Mouse (Mus musculus) liver, postnatal 0 days (tissue): ENCODE data around the gene Rps27l. TPM values are rescaled to one million over a fixed set of nuclear protein-coding genes. Genes with fewer than 3 reads are reported as not detected.

Source experiments
- ATAC-seq: fragments of 200-750 bp; cut with Nextera tagmentation; 2 replicates; pipeline ENCODE4 v1.8.0; 2017; ENCODE audit warnings: mild to moderate bottlenecking, moderate library complexity
- DNase-seq: peaks from one replicate; pipeline ENCODE4 v3.0.0-alpha.2; 2016
- H3K27ac ChIP-seq: fragments of 300-500 bp; sonication (generic); 2 replicates; pipeline ENCODE4 v1.5.1; 2014; ENCODE audit warnings: antibody characterized with exemption, moderate library complexity, mild to moderate bottlenecking, low read depth
- H3K27me3 ChIP-seq: fragments of 300-500 bp; sonication (generic); 2 replicates; pipeline ENCODE4 v1.6.1; 2014; ENCODE audit warnings: low read length, control low read depth, mixed read lengths; ENCODE audit not compliant: insufficient read depth
- H3K36me3 ChIP-seq: fragments of 300-500 bp; sonication (generic); replicated peaks from 2 replicates; pipeline ENCODE4 v1.6.1; 2014; ENCODE audit warnings: mild to moderate bottlenecking, control low read depth, low read length, moderate library complexity, mixed read lengths; ENCODE audit not compliant: insufficient read depth
- H3K4me1 ChIP-seq: fragments of 300-500 bp; sonication (generic); 2 replicates; pipeline ENCODE4 v1.6.1; 2014; ENCODE audit warnings: antibody characterized with exemption, mild to moderate bottlenecking, control low read depth; ENCODE audit not compliant: insufficient read depth
- H3K4me2 ChIP-seq: fragments of 300-500 bp; sonication (generic); 2 replicates; pipeline ENCODE4 v1.6.1; 2014; ENCODE audit warnings: low read depth, mild to moderate bottlenecking, low read length, moderate library complexity, mixed read lengths
- H3K4me3 ChIP-seq: fragments of 300-500 bp; sonication (generic); 2 replicates; pipeline ENCODE4 v1.5.1; 2014; ENCODE audit warnings: low read depth, low read length
- H3K9ac ChIP-seq: fragments of 300-500 bp; sonication (generic); replicated peaks from 2 replicates; pipeline ENCODE4 v1.6.1; 2014; ENCODE audit warnings: mild to moderate bottlenecking, moderate library complexity
- H3K9me3 ChIP-seq: fragments of 300-500 bp; sonication (generic); 2 replicates; pipeline ENCODE4 v1.6.1; 2016; ENCODE audit warnings: mild to moderate bottlenecking, control low read depth, low read length, mixed read lengths
- CTCF ChIP-seq: sonication (generic); IDR thresholded peaks from 2 replicates; pipeline ENCODE4 v1.5.1; 2016; ENCODE audit warnings: antibody characterized with exemption, low read depth
- EP300 ChIP-seq: IDR thresholded peaks from 2 replicates; pipeline ENCODE4 v1.6.1; 2016; ENCODE audit warnings: antibody characterized with exemption, low read depth, mild to moderate bottlenecking
- WGBS: fragments of 180-500 bp; shearing (Covaris S2); extraction: QIAGEN DNeasy Blood & Tissue Kit; methylation state at CpG from one replicate; pipeline ENCODE4 v1.1.7; 2014; ENCODE audit not compliant: insufficient replicate concordance; 5-methylcytosine and 5-hydroxymethylcytosine counted together
- polyA plus RNA-seq: library from polyadenylated mRNA; unstranded; fragments of >200 nt; fragmentation: Nextera tagmentation; extraction: Ambion mirVana; gene quantifications from 2 replicates; pipeline ENCODE4 v1.2.1, GENCODE M21; 2015

The Rps27l gene
- polyA plus RNA-seq, 1 experiment from 2014 or later: 587 TPM

DNA sequence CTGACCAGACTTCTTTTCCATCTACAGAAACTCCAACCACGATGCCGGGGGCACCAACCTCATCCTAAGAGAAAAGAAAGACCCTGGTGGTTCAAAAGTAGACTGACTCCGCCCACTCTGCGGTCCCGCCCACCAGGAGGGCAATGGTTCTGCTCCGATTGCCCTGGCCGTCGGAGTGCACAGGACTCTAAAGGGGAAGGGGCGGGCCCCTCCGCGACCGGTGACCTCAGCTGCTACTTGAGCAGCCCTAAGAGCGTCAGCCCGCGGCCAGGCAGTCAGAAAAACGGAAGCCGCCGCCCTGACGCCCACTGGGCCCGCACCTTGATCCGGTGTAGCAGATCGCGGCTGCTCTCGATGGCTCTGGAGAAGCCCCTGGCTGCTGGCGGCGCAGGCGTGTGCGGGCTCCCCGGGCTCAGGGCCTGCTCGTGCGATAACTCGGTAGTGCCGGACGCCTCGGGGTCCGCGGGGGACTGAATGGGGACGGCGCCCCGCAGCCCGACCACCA lies 28.9 kb downstream of the Rps27l start:
- H3K27ac ChIP-seq: peak overlapping the region; percentile 97
- peak overlapping the region; percentile 89 for H3K4me3 ChIP-seq
- no peaks in the 10 kb centered on the region for H3K9me3 ChIP-seq

DNA sequence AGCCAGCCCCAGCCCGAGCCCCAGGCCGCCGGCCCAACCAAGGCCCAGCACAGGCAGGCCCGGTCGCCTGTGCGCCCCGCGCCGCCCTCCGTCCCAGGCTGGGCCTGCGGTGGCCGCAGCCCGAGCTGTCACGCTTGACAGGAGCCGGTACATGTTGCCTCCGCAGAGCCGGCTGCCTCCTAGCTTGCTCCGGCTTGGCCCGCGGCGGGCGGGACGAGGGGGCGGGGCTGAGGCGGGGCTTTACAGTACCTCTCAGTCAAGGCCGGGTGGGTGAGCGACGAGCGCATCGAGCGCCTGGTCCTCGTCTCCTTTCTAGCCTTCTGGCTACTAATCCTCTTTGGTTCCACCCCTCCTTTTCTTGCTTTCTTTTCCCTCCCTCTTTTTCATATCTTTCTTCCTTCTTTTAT lies 29.4 kb downstream of the Rps27l start, which contains the start of gene Lactb:
Gene Lactb (minus strand): TSS at position 246 of the 407 bp plus-strand sequence.
- H3K27me3 ChIP-seq: no peaks in the 10 kb centered on the region
- peak within 1 kb of the TSS; percentile 89 for H3K4me3 ChIP-seq
- peak; percentile 97 for DNase-seq
- H3K9ac ChIP-seq: peak within 1 kb of the TSS; percentile 83
- H3K4me1 ChIP-seq: peaks cover 7% of the 10 kb centered on the region; the same call in 1 of the 2 replicates
- H3K36me3 ChIP-seq: peaks cover 8% of the 10 kb centered on the region
- ATAC-seq: peak; percentile 98
- H3K9me3 ChIP-seq: no peaks in the 10 kb centered on the region
- TF ChIP-seq CTCF: no peak
- no peak for TF ChIP-seq EP300
- H3K27ac ChIP-seq: peak within 1 kb of the TSS; percentile 97
- 1% methylated on average over 26 of the region's 32 CpGs for WGBS
- peak within 1 kb of the TSS; percentile 97 for H3K4me2 ChIP-seq

More for the DNA sequence above, 28.9 kb downstream of the Rps27l start:
- Histone ChIP-seq H3K4me2 (peak overlapping the region; percentile 97), H3K36me3 (peaks cover 10% of the 10 kb centered on the region), H3K4me1 (peaks cover 7% of the 10 kb centered on the region; the same call in 1 of the 2 replicates), H3K27me3 (no peaks in the 10 kb centered on the region), H3K9ac (peak overlapping the region; percentile 83)
- ATAC-seq (peak; percentile 90), DNase-seq (peak; percentile 89)
- TF ChIP-seq CTCF (no peak), EP300 (no peak)
- WGBS: under 1% methylated on average over 24 of the region's 41 CpGs

DNA sequence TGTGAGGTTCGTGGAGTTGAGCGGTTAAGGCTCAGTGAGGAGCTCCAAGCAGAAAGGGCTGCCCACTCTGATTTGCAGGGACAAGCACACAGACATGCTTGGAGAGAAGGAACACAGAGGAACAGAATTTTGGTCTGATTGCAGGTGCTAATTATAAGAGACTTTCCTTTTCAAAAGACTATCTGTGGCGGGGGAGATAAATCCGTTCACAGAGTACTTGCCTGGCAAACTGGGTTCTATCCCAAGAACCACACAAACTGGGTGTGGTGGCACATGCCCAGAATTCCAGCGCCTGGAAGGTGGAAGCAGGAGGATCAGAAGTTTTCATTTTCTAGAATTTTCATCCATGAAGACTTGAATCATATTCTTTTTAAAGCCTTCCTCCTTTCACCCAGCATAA lies 31.2 kb downstream of the Rps27l start:
- Histone ChIP-seq H3K9ac (no peak overlapping the region), H3K27me3 (no peaks in the 10 kb centered on the region), H3K4me2 (no peak overlapping the region), H3K27ac (no peak overlapping the region), H3K36me3 (no peaks in the 10 kb centered on the region), H3K4me3 (no peak overlapping the region), H3K9me3 (no peaks in the 10 kb centered on the region), H3K4me1 (peaks cover 7% of the 10 kb centered on the region; the same call in 1 of the 2 replicates)
- 74% methylated on average over 5 of the region's 5 CpGs for WGBS
- TF ChIP-seq EP300 (no peak), CTCF (no peak)
- DNase-seq (no peak), ATAC-seq (no peak)

DNA sequence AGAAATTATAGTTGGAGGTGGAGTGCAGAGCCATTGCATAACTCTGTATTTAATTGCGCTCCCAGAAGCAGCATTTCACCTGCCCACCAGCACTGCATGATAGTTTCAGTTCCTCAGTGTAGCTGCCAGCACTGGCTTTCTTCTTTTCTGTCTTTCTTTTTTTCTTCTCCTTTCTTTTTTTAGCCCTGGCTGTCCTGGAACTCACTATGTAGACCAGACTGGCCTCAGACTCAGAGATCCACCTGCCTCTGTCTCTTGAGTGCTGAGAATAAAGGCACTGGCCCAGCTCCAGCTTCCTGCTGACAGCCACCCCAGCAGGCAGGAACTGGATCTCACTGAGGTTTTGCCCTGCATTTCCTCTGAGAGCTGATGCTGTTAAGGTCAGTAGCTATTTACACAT lies 32.1 kb downstream of the Rps27l start:
- H3K9me3 ChIP-seq: no peaks in the 10 kb centered on the region
- H3K36me3 ChIP-seq: no peaks in the 10 kb centered on the region
- H3K4me1 ChIP-seq: peaks cover 7% of the 10 kb centered on the region; the same call in 1 of the 2 replicates
- DNase-seq: no peak
- no peak overlapping the region for H3K4me2 ChIP-seq
- H3K27me3 ChIP-seq: no peaks in the 10 kb centered on the region
- 61% methylated on average over 1 of the region's 1 CpGs for WGBS
- no peak overlapping the region for H3K27ac ChIP-seq
- no peak for TF ChIP-seq EP300
- TF ChIP-seq CTCF: no peak
- H3K9ac ChIP-seq: no peak overlapping the region
- ATAC-seq: no peak
- H3K4me3 ChIP-seq: no peak overlapping the region

DNA sequence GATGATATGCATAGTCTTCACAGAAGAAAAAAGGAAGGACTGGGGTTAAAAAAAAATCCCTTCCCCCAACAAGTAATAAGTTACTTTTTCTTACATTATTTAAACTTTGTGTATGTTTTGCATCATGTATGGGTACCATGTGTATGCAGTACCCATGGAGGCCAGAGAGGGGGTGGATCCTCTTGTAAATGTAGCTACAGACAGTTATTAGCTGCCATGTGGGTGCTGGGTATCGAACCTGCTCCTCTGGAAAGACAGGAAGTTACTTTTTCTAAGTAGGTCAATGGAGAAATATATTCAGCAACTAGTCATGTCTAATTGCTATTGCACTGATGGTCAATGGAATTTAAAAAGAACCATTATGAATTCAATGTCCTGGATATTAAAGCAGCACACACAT lies 32.6 kb downstream of the Rps27l start:
- Histone ChIP-seq H3K9ac (no peak overlapping the region), H3K36me3 (no peaks in the 10 kb centered on the region), H3K4me2 (no peak overlapping the region), H3K27me3 (no peaks in the 10 kb centered on the region), H3K9me3 (no peaks in the 10 kb centered on the region), H3K27ac (no peak overlapping the region), H3K4me1 (peaks cover 7% of the 10 kb centered on the region; the same call in 1 of the 2 replicates), H3K4me3 (no peak overlapping the region)
- 76% methylated on average over 1 of the region's 1 CpGs for WGBS
- ATAC-seq: no peak
- no peak for DNase-seq
- TF ChIP-seq EP300 (no peak), CTCF (no peak)

DNA sequence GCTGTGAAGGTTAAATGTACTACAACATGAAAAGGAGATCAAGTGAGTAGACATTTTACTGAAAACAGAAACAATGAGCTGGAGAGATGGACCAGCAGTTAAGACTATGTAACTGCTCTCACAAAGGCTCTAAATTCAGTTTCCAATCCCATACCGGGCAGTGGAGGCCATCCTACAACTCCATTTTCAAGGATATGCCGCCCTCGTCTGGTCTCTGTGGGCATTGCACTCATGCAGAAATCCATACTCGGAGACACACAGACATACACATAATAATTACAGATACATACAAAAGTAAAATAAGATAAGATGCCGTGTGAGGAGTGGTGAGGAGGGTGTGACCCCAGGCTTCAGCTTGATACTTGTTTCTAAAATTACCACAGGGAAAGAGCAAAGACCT lies 34.6 kb downstream of the Rps27l start:
- no peak overlapping the region for H3K4me3 ChIP-seq
- H3K27ac ChIP-seq: no peak overlapping the region
- H3K4me1 ChIP-seq: peaks cover 7% of the 10 kb centered on the region; the same call in 1 of the 2 replicates
- no peaks in the 10 kb centered on the region for H3K9me3 ChIP-seq
- no peak overlapping the region for H3K4me2 ChIP-seq
- H3K36me3 ChIP-seq: no peaks in the 10 kb centered on the region
- no peaks in the 10 kb centered on the region for H3K27me3 ChIP-seq
- DNase-seq (peak; percentile 88), ATAC-seq (peak; percentile 62)
- H3K9ac ChIP-seq: no peak overlapping the region
- WGBS: 6% methylated on average over 5 of the region's 5 CpGs
- TF ChIP-seq EP300 (no peak), CTCF (peak; percentile 95)

DNA sequence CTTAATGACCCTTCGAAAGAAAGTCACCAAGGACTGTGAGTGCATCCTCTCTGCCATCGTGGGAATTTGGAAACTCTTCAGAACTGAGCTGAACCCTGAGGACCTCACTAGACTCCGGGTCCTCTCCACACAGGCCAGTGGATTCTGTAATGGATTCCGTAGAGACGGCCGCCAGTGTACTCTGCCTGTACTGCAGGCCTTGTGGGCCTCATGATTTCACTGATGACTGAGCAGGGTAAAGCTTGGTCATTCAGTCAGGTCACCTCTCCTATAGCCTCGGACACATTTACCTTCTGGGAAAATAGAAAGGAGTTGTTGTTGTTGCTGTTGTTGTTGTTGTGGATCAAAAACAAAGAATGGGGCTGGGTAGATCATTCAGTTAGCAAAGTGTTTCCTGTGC lies 36.2 kb downstream of the Rps27l start:
- Histone ChIP-seq H3K4me3 (no peak overlapping the region), H3K27ac (no peak overlapping the region), H3K9ac (no peak overlapping the region), H3K27me3 (no peaks in the 10 kb centered on the region), H3K4me2 (no peak overlapping the region), H3K9me3 (no peaks in the 10 kb centered on the region), H3K4me1 (peaks cover 4% of the 10 kb centered on the region; the same call in 1 of the 2 replicates), H3K36me3 (no peaks in the 10 kb centered on the region)
- WGBS: 79% methylated on average over 7 of the region's 7 CpGs
- DNase-seq (no peak), ATAC-seq (no peak)
- TF ChIP-seq CTCF (no peak), EP300 (no peak)
